Mouse (Mus musculus) retina, postnatal 7 days (tissue): ENCODE data around the gene Sv2c.

Source experiments
- DNase-seq: peaks from one replicate; pipeline ENCODE4 v3.0.0-alpha.2; 2012; ENCODE audit warnings: low read depth, low spot score

Sv2c gene

GRCm38 (mm10) chr13:95944621-95945020 is 187.8 kb downstream of the Sv2c start:
- no peak for DNase-seq

DNA sequence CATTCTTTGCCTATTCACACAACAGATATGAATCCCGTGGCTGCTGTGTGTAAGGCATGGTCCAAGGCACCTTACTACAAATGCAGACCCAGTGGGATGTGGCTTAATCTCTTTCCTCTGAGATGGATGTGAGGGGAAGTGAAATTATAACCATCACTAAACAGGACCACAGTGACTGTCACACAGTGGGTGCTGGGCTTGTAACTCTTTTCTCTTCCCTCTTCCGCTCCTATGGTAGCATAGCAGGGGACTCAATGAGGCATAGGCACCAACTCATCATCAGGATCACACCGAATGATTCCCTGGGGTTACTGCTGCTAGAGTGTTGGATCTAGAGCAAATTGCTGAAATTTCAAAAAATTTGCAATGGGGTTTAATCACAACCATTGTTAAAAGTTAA is 188.5 kb downstream of the Sv2c start:
- DNase-seq: no peak

- no peak for DNase-seq
Observed at GRCm38 (mm10) chr13:95942587-95942986, 189.8 kb downstream of the Sv2c start.

- no peak for DNase-seq
Observed at GRCm38 (mm10) chr13:95941861-95942260, 190.5 kb downstream of the Sv2c start.

GRCm38 (mm10) chr13:95940811-95941210 is 191.6 kb downstream of the Sv2c start:
- no peak for DNase-seq

GRCm38 (mm10) chr13:95924201-95924621 is 208.2 kb downstream of the Sv2c start:
- no peak for DNase-seq

DNA sequence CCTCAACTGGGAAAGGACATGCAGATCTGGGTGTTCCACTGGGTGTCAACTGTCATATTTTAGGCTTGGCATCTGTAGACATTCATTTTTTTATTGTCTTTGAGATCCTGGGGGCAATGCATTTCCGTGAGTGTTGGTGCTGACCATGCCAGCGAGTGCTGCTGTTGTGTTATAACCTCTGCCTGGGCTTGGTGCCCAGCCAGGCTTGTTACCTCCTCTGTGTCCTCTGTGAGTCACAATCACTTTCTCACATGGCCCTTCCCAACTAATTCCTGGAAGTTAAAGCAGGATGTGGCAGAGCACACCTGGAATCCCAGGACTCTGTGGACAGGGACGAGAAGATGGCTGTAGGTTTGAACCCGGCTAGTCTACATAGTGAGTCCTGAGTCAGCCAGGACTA is 209.8 kb downstream of the Sv2c start:
- no peak for DNase-seq

DNA sequence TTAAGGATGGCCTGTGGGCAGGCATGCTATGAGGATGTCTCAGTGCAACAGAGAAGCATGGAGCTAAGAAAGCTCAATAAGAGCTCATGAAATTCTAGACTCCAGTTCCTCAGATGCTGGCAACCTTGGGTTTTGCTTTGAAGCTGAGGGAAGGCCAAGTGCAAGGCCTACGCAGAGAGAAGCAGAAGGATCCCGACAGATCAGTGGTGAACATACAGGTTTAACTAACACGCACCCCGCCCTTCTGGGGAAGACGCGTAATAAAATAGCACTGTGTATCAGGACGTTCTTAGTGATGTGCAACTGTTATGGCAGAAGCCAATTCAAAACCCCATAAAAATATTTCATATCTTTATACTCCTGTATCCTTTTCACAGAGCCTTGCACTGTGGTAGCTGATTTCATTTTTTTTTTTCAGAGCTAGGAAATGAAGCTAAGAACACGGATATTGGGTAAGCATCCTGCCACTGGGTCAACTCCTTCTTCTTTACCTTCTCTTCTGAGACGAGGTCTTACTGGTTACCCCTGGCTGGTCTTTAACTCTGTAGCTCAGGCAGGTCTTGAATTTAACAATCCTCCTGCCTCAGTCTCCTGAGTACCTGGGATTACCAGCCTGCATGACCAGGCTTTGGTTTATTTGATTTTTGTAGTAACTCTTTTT is 213.6 kb downstream of the Sv2c start:
- no peak for DNase-seq

DNA sequence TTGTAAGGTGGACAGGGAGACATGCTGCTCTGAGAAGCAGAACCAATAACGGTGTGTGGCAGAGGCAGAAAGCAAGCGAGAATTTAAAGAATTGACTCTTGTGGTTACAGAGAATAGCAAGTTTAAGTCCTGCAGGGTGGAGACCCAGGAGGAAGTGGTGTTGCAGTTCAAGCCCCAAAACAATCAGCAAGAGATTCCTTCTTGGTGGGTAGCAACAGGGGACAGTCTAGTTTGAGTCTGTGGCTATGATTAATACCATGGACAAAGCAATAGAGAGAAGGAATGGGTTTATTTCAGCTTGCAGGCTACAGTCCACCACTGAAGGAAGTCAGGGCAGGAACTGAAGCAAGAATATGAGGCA is 219.4 kb downstream of the Sv2c start:
- DNase-seq: no peak

DNA sequence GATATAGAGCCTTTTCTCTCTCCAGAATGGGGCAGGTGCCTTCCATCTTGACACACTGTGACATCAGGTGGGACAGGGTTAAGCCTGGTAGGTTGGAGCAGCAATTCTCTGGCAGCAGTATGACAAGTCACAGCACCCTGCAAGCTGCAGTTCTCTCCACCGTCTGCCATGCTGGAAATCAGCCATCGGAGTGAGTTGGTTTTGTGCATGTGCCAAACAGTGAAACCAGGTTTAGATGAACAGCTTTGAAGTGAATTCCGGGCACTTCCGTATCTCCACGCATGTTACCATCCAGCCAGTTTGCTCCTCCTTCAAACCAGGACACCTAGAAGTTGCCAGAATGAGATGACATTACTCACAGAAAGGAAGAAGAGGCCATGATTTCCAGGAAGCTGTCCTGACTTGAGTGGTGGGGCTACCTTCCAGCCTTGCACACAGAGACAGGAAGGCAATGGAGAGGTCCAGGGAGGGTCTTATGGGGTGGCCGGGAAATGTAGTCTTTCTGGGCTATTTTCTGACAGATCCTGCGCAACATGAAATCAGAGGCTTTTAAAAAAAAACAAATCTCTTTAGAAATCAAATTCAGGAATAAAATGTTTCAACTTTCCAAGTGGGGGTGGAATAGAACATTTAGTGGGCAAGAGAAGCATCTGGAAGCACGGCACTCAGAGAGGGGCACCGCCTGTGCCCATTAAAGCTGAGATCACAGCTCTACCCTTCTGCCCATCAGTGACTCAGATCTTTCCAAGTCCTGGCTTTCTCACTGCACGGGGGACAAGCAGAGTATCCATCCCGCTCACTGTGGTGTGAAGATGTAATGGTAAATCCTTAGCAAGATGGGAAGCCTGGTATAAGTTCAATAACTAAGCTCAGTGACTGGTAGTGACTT is 220.0 kb downstream of the Sv2c start:
- no peak for DNase-seq

- no peak for DNase-seq
Observed at GRCm38 (mm10) chr13:95910270-95910669, 222.1 kb downstream of the Sv2c start.

DNA sequence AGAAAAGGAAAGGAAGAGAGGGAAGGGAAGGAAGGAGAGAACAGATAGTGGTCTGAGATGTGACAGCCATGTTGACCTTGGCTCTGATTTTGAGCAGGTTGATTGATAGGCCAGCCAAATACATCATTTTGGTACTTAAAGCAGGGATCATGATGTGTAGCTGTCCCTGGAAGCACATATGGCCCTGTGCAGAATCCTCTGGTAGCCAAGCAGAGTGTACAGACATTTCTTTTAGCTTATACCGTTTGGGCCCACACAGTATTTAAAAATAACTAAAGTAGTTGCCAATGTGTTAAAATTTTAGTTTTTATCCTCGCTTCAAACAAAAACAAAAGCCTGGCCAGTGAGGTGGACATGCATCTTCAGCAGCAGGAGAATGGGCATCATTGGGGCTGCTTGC is 223.1 kb downstream of the Sv2c start:
- no peak for DNase-seq
